Mouse (Mus musculus): ENCODE measurements around the gene Emx2.

DNA sequence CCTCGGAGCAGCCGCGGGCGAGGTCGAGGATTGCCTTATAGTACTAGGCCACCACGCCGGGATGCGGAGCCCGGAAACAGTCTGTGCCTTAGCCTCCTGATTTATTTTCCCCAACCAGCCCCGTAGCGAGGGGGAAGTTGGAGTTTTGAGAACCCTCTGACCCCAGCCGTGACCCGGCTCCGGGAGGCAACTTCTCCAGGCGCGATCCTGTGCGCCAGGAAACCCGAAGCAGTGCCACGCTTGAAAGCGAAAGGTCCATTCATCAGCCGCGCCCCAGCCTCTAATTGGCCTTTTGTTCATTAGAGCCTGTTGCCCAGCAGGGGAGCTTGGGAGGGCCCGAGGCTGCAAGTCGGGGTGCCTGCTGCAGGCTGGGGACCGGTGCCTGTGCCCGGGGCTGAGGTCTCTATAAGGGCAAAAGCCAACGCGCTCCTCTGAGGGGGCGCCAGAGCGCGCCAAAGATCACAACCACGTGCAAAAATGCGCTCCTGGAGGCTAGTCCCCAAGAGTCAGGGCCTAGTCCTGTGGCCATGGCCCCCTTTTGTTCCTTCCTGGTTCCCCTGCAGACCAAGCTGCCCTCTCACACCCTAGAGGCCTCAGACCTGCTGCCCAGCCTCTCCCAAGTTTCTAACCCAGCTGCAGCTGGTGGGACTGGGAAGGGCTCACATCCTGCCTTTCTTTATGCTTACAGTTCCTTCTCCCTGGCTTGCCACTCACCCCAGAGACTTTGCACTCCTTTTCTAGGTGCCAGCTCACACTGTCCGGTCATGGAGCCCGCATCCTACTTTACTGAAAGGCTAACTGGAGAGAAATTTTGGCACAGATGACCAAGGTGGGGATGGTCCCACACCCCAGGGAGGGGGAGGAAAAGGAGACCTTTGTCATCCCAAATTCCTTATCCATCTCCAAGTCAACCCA is 11.1 kb downstream of the Emx2 start:
- no peak for TF ChIP-seq GATA1 (IDR thresholded peaks at IDR 0.05; ENCODE audit: borderline replicate concordance, low read length)
- no peak for TF ChIP-seq FLI1 (IDR thresholded peaks at IDR 0.05; ENCODE audit: low read length)

Measured in megakaryocyte, embryonic 14.5 days (primary cell).